Mouse (Mus musculus) left cerebral cortex, adult 11 months (tissue): ENCODE data around the gene Rnf168.
A peak's percentile ranks its signal among the peaks of the same experiment; 100 is the strongest.
"Not testable (repeated sequence)": the region's sequence is repeated elsewhere in the genome, so short reads cannot be mapped to it uniquely, and the experiment has no call there.

Experiments
- DNase-seq: peaks from one replicate; pipeline ENCODE4 v3.0.0; 2022; ENCODE audit warnings: low spot score

The Rnf168 gene

GRCm38 (mm10) chr16:32277308-32278256 is at the start of gene Rnf168:
Gene Rnf168, plus strand, starts transcription at chr16:32277459.
- peak; percentile 77 for DNase-seq

- DNase-seq = not testable (repeated sequence)
These were observed 45.2 kb upstream of the Rnf168 start for GRCm38 (mm10) chr16:32232050-32232449.

- no peak for DNase-seq
These were observed 39.2 kb upstream of the Rnf168 start for GRCm38 (mm10) chr16:32237930-32238680.

- no peak for DNase-seq
These were observed 37.6 kb upstream of the Rnf168 start for GRCm38 (mm10) chr16:32239428-32240312.

GRCm38 (mm10) chr16:32243901-32244300 is 33.4 kb upstream of the Rnf168 start:
- no peak for DNase-seq

- DNase-seq = peak; percentile 24
These were observed 30.9 kb upstream of the Rnf168 start for GRCm38 (mm10) chr16:32246351-32246791.

GRCm38 (mm10) chr16:32246952-32247370 is 30.3 kb upstream of the Rnf168 start, which contains the start of the genes Fbxo45 and Wdr53:
Gene Fbxo45, minus strand, starts transcription at chr16:32247158.
Gene Wdr53, plus strand, starts transcription at chr16:32247227.
- DNase-seq = peak; percentile 97

GRCm38 (mm10) chr16:32264225-32264624 is 13.0 kb upstream of the Rnf168 start:
- not testable (repeated sequence) for DNase-seq

GRCm38 (mm10) chr16:32271291-32271690 is 6.0 kb upstream of the Rnf168 start, which contains the start of gene Smco1:
Gene Smco1, plus strand, starts transcription at chr16:32271468.
- DNase-seq = no peak

- no peak for DNase-seq
These were observed 3.9 kb upstream of the Rnf168 start for GRCm38 (mm10) chr16:32273338-32273737.

- DNase-seq = no peak
These were observed 2.2 kb upstream of the Rnf168 start for GRCm38 (mm10) chr16:32275041-32275440.

- DNase-seq = no peak
These were observed 1.4 kb upstream of the Rnf168 start for GRCm38 (mm10) chr16:32275830-32276229.

- no peak for DNase-seq
These were observed 1.1 kb downstream of the Rnf168 start for GRCm38 (mm10) chr16:32278396-32278795.

- no peak for DNase-seq
These were observed 3.0 kb downstream of the Rnf168 start for GRCm38 (mm10) chr16:32280211-32280610.

GRCm38 (mm10) chr16:32282608-32283007 is 5.3 kb downstream of the Rnf168 start:
- DNase-seq = no peak

- DNase-seq = no peak
These were observed 14.6 kb downstream of the Rnf168 start for GRCm38 (mm10) chr16:32291821-32292220.

GRCm38 (mm10) chr16:32299617-32300016 is 22.4 kb downstream of the Rnf168 start:
- DNase-seq = not testable (repeated sequence)

- no peak for DNase-seq
These were observed 25.8 kb downstream of the Rnf168 start for GRCm38 (mm10) chr16:32303046-32303445.

- no peak for DNase-seq
These were observed 26.6 kb downstream of the Rnf168 start for GRCm38 (mm10) chr16:32303886-32304285.

- no peak for DNase-seq
These were observed 34.7 kb downstream of the Rnf168 start for GRCm38 (mm10) chr16:32311970-32312369.

- no peak for DNase-seq
These were observed 35.1 kb downstream of the Rnf168 start for GRCm38 (mm10) chr16:32312386-32312785.
